Mouse (Mus musculus) kidney, adult 11 months (tissue): ENCODE results near the gene Sec61a2.
A peak's percentile ranks its signal among the peaks of the same experiment; 100 is the strongest.

Source experiments
- DNase-seq: peaks from one replicate; pipeline ENCODE4 v3.0.0; 2022

The Sec61a2 gene

DNA sequence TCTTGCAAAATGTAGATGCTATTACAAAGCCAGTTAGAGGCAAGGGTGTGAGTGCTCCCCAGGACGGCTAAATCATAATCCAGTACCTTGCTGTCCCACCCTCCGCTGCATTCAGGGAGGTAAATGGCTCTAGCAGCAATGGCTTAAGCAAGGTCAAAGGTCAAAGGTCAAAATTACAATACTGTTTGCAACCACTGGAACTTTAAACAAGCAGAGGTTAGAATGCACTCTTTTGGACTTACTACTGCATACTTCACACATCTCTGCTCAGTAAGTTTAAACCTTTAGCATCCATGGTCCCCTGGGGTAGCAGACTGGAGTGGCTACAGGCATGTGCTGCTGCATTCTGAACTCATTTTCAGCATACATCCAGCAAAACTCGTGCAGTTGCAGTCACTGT is 17.8 kb downstream of the Sec61a2 start:
- DNase-seq: no peak

DNA sequence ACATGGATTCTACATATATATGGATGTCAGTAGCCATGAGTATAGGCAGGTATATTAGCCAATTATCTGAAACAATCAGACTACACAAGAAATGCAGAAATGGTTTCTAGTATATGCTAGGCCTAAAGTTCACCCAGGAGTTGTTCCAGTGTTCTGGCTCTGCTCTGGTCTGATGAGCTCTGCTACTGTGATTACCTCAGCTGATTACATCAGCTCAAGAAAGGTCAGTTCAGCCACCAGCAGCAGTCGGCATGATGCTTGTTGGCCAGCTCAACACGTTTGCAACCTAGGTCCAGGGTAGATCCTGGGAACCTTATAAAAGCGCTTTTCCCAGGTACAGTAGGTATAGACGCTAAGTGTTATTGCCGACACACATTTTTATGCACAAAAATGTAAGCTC is 25.5 kb downstream of the Sec61a2 start:
- DNase-seq: no peak

DNA sequence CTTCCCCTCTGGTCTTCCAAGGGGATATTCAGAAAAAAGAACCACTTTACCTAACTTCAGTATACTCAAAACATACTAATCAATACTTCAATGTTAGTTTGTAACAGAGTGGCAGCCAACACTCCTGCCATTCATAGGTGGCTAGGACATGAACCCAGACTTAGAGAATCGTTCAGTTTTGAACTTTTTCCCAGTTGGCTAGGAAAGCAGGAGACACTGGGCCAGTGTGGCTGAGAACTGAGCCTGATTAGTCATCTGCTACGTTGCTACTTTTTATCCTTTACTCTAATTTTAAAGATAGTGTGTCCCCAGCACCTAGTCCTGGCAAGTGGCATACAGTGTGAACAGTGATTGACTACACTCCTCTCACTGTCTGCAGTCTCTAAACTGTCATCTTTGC is 27.6 kb downstream of the Sec61a2 start:
- DNase-seq: no peak

DNA sequence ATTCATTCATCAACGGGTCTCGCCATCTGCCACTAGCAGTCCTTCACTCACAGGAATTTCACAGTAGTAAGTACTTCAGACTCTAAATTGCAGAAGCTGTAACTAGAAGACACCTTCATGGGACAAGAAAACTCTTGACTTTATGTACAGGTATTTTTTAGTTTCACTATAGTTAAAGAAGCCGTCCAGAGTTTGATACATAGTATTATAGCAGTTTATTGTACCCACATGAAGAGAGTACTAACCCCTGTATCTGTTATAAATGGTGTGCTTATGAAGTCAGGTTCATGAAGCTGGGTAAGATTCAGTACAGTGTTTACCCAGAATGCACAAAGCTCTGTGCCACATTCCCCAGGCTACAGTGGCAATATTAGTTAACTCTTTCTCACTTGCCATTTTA is 32.4 kb downstream of the Sec61a2 start, which contains the start of gene Gm13199:
TSS of gene Gm13199 (minus strand) at position 101 of the 400 bp plus-strand sequence.
- no peak for DNase-seq

DNA sequence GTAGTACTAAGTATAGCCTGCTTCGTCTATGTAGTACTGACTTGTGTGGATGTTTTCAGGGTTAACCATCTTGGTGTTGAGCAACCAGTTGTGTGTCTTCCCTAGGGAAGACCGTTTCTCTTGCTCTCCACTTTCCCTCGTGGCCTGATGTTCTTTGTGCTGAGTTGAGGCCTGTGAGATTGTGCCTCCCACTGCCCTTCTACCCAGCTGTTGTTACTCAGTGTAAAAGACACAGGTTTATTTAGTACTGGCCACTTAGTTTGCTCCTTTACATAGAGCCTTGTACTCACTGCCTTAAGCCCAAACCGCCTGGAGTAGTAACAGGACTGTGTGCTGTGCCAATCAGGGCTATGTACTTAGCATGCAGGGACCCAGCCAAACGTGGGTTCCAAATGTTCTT is 43.4 kb downstream of the Sec61a2 start:
- DNase-seq: no peak

DNA sequence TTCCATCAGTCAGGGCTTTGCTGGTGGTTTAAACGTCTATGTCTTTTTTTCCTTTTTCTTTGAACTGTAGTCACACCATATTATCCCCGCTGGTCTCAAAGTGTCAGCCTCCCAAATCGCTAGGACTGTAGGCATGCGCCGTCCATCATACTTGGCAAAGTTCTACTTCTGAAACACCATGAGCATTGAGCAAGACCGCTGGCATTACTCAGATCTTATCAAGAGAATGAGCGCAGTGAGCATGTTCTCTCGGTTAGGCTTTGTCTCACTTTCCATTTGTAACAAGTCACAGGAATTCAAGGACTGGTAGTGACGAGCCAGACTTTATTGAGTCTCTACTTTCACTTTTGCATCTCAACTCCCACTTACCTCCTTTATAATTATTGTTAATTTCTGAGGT is 44.1 kb downstream of the Sec61a2 start:
- DNase-seq: no peak

DNA sequence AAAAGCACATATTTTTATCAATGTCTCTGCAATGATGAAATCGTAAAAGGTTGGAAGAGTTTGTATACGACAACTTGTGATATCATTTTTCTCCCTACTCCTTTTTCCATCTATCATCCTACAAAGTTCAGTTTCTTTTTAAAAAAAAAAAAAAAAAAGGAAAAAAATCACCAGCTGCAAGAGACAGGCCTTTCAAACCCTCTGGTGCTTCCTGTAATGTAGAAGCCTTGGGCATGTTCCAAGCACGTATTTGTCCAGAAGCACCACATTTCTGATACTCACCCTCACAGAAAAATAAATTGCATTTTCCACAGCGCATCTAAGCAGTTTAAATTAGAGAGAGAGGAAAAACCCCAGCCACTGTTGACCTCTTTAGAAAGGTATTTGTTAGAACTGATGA is 49.4 kb downstream of the Sec61a2 start:
- DNase-seq: no peak

DNA sequence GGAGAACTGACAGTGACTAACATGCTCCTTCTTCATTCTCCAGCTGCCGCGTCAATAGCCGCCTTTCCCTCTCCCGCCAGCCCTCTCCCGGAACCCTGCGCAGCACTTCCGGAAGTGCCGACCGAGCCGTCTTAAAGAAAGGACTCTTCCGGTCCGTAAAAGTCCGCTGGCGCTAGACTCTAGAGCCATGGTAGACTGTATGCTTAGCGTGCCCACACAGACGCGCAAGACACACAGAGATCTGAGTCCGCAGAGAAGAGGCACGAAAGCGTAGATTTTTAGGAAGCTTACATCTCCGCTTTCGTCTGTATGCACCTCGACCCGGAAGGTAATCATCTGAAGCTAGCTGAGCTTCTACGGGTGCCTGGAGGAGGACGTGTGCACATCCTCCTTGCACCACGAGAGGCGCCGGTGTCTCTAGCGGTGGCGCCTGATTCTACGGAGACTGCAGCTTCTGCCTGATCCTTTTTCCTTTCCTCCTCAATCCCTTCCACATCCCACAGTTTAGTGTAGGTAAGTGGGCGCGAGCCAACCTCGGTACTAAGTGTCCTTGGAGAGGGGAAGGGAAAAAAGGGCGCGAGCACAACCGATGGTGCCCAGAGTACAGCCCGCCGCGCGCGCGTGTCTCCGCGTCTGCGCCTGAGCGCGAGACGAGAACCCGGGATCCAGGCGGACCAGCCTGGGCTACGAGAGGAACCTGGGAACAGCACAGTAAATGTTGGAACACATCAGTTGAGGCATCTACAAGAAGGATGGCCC is 50.2 kb downstream of the Sec61a2 start, which contains the start of the genes Nudt5 and Cdc123:
TSS of gene Nudt5 (plus strand) at position 147 of the 759 bp plus-strand sequence.
TSS of gene Cdc123 (minus strand) at position 292 of the 759 bp plus-strand sequence.
- DNase-seq: peak; percentile 91

DNA sequence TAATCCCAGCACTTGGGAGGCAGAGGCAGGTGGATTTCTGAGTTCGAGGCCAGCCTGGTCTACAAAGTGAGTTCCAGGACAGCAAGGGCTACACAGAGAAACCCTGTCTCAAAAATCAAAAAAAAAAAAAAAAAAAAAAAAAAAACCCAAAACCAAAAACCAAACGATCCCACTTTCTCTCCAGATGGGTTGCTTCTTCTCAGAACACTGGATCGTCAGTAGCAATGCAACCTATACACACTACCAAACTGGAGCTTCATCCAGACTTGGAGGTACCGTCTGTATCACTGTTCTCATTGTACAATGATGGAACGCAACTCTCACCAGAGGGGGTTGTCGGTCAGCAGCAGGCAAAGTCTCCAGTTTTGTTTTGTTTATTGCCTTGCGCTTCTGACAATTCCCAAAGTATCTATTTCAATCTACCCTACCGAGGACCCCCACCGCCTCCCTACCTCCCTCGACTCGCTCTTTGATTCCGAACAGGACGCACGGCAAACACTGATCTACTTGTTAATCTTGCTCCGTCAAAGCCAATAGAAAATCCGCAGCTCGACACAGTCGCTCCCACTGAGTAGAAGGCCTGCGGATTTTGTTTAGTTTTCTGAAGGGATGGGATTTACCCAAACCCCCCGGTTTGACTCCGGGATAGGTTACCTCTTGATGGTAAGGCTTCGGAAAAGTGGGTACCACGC is 50.9 kb downstream of the Sec61a2 start:
- DNase-seq: no peak

DNA sequence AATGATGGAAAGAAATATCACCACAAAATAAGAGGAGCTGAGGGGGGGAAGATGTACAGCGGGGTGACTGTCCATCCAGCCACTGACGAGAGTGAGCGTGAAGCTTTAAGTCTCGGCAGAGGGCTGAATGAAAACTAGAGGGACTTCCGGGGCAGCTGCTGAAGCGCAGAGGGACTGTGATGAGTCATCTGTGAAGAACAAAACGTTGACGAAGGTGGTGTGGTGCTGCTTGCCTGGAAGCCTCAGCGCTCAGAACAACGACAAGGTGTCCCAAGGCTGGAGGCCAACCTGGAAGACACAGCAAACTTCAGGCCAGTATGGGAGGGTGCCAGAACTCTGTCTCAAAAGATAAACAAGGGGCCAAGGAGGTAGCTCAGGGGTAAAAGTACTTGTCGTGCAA is 54.4 kb downstream of the Sec61a2 start:
- no peak for DNase-seq

DNA sequence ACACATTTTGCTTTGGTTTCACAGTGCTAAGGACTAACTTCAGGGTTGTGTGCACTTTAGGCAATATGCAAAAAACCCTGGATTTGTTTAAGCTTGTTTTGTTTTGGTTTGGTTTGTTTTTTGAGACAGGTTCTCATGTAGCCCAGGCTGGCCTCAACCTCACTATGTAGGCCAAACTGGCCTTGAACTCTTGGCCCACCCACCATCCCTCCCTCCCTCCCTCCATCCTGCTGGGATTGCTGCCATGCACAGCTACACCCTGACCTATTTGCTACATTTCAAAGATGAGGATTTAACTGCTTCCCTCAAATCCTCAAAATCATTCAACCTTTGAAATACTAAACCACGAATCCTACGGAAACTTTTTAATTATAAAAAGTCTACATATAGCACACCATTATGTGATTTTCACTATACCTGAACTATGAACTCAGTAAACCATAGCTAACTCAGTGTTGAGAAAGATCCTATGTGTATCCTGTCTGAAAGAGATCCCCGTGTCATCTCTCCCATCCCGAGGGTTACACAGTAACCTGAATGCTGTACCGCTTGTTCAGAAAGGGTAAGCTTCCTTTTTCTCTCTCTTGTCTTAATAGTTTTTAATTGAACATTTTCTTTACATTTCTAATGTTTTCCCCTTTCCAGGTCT is 69.8 kb downstream of the Sec61a2 start:
- no peak for DNase-seq

DNA sequence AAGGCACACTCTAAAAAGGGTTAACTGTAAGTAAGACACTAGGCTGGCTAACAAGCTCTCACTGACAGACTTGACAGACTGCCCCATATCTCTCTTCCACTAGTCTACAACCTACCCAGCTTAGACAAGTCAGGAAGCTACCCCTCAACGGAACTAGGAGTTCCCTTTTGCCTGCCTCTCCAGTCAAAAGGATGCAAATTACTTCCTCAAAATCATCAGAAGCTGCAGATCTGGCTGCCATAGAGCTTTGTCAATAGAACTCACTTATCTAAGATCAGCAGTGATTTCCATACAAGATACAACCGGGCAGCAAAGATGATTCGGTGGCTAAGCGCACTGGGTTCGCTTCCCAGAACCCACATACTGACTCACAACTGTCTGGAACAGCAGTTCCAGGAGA is 70.5 kb downstream of the Sec61a2 start:
- DNase-seq: no peak

DNA sequence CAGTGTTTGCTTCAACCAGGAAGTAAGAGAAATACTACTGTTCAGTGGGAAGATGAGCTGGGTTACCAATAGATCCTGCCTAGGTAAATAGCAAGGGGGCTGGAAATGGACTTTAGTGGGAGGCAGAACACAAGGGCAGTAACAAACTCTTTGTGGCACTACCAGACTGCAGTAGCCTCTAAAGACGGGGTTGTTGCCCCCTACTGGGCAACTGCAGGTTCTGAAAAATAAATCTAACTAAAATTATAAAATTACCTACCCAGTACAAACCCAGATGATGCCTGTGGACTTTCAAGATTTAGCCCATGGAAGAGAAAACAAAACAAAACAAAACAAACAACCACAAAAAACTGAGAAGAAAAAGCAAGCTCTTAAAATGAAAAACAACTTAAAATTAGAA is 71.0 kb downstream of the Sec61a2 start:
- DNase-seq: no peak

DNA sequence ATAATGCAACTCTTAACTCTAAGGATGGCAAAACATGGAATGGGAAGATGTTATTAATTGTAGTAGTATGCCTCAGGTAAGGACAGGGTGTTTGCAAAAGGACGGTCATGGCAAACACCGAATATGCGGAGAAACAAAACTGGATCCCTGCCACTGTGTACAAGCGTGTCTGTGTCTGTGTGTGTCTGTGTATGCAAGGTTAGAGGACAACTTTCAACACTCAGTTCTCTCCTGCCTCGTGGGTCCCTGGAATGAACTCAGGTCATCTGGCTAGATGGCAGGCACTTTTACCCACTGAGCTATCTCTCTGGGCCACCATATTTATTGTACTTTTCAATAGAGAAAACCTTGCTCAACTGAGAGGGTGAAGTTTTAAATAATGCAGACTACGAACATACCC is 72.8 kb downstream of the Sec61a2 start:
- DNase-seq: no peak

DNA sequence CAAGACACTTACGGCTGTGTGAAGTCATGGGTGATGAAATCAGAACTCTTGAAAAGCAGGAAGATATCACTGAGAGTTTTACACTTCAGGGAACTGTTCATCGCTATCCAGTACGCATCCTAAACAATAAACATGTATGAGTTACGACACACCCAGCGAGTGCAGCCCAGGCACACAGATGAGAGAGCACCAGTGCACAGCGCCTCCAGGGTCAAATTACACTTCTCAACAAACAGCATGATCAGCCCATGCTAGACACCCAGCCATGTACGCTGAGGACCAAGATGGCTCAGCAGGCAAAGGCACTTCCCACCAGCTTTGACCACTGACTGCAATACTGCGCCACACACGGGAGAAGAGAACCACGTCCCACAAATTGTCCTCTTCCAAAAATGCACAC is 74.0 kb downstream of the Sec61a2 start:
- no peak for DNase-seq
